Mouse (Mus musculus): ENCODE data around the gene Negr1. TPM values are rescaled to one million over a fixed set of nuclear protein-coding genes. Genes with fewer than 3 reads are reported as not detected.

The Negr1 gene
- total RNA-seq, 2 experiments from 2014 or later, result 1.2 to 1.7 TPM

DNA sequence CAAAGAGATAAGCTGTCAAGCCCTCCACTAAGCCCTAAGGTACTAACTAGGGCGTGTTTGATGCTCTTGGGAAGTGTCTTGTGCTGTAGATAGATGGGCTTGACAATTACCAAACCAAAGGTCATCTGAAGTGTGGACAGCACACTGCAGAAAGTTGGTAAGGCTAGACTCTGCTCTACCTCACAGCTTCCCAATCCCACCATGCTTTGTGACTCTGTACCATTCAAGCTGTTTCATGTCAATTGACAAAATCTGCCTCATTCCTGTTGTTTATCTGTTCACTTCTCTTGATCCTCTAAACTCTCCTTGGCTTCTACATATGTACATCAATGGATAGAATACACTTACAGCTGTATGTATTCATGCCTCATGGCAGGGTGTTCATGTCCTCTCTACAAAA lies 224.8 kb downstream of the Negr1 start:
- no peak for DNase-seq
- intact Hi-C loops (cut with DNase I; ENCODE audit: low total_unique reads), result no loop called here

DNA sequence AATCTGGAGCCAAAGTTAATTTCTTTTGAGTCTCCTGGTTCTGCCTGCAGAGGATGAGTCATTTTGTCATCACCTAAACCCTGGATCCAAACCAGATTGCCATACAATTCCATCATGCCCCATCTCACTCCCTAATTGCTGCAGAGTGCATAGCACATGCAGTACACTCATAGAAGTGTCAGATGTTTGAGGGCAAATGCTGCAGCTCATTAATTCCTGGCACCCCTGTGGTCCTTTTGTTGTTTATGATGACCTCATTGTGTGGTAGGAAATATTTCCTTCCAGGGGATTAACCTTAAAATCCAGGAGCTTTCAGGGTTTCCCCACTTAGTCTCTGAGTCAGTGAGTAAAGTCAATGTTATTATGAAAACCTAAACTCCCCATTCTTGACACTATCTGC lies 229.6 kb downstream of the Negr1 start:
- intact Hi-C loops (cut with DNase I; ENCODE audit: low total_unique reads), result no loop called here
- DNase-seq, result no peak

DNA sequence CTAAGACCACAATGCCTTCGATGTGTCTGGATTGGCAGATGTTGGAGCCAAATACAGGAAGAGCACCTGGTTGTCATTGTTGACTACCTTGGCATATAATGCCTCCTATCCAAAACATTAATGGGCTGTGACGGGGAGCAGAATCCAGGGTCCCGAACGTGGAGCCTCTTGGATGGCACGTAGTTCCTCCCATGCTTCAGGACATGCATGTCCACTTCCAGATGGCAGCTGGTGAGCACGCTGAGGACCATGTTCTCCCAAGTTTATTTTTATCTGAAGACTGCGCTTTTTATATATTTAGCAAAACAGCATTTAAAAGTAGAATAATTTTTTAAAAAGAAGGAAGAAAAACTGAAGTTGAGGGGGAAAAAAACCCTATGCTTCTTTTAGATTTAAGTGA lies 231.1 kb downstream of the Negr1 start:
- DNase-seq, result no peak
- intact Hi-C loops (cut with DNase I; ENCODE audit: low total_unique reads), result no loop called here

GRCm38 (mm10) chr3:156794091-156794490 lies 232.5 kb downstream of the Negr1 start:
- intact Hi-C loops (cut with DNase I; ENCODE audit: low total_unique reads), result no loop called here
- DNase-seq, result no peak

GRCm38 (mm10) chr3:156794610-156795009 lies 233.0 kb downstream of the Negr1 start:
- intact Hi-C loops (cut with DNase I; ENCODE audit: low total_unique reads), result no loop called here
- DNase-seq, result no peak

DNA sequence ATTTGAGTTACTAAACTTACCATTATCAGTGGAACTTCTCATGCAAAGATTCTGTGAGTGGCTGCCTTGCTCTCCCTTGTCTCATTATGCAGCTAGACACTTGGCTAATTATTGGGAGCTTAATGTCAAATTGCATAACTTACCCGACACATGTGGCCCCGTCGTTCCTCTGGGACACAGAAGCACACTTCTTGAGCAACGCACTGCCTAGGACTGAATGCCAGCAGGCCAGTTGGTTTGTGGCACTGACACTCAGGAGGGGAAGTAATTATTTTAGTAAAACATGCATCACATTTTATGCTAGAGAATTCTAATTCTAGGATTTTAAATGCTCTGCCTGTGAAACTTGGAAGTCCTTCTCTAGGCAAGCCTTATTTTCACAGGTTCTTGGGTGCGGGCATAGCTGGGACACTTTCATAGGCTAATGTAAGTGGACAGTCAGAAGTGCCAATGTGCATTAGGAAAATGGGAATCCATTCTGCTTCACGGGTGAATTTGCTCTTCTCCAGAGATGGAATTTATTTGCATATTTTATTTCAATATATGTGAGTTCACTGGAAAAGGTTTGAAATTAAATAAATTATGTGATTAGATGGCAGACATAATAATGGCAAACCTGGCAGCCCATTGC lies 234.6 kb downstream of the Negr1 start:
- no peak for DNase-seq
- intact Hi-C loops (cut with DNase I; ENCODE audit: low total_unique reads), result no loop called here

GRCm38 (mm10) chr3:156799228-156799627 lies 237.6 kb downstream of the Negr1 start:
- intact Hi-C loops (cut with DNase I; ENCODE audit: low total_unique reads), result no loop called here
- no peak for DNase-seq

DNA sequence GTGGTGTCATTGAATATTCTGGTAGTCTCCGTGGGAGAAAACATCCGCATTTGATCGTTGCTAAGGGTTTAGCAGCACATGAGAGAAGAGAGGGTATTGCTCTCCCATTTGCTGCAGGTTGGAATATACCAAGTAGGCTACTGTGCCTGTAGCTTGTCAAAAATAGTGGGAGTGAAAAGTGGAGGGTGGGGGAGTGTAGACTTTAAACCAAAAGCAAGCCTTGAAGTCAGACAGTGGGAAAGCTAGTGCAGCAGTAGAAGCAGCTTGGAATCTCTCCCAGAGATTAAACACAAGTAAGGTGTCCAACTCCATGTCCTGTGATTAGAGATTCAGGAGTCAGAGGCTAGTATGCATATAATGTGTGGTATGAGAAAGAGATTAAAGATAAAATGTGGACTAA lies 248.2 kb downstream of the Negr1 start:
- intact Hi-C loops (cut with DNase I; ENCODE audit: low total_unique reads), result no loop called here
- DNase-seq, result no peak

DNA sequence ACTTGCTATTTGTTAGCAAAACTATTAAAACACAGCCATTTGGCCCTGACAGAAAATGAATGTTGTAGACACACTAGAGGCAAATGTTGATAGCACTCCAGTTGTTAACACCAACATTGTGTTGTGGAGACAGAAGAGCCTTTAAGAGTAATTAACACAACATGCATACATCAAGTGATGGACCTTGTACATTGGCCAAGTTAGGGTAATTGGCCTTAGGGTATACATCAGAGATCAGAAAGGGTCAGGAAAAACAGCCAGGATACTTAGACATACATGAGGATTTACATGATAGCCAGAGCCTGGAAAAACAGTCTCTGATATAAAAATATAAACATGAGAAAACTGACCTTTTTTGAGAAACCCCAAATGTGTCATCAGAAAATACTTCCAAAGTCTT lies 255.3 kb downstream of the Negr1 start:
- DNase-seq, result no peak
- intact Hi-C loops (cut with DNase I; ENCODE audit: low total_unique reads), result no loop called here

DNA sequence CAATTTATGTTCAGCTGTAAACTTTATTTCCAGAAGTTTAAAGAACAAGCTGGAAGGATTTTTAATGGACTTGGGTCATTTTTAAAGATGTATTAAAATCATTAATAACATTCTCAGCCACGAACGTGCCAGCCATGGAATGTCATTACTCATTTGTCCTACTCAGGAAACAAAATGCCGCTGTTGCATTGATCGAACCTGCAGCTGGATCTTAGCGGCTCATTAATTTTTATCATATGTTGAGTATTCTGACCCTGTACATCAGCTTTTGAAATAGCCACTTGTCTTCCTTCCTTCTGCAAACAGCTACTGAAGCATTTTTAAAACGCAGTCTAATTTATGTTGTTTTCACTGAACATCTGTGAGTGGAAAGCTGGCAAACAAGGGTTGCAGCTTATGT lies 255.9 kb downstream of the Negr1 start:
- intact Hi-C loops (cut with DNase I; ENCODE audit: low total_unique reads), result no loop called here
- DNase-seq, result no peak

GRCm38 (mm10) chr3:156823039-156823438 lies 261.4 kb downstream of the Negr1 start:
- intact Hi-C loops (cut with DNase I; ENCODE audit: low total_unique reads), result no loop called here
- DNase-seq, result no peak

DNA sequence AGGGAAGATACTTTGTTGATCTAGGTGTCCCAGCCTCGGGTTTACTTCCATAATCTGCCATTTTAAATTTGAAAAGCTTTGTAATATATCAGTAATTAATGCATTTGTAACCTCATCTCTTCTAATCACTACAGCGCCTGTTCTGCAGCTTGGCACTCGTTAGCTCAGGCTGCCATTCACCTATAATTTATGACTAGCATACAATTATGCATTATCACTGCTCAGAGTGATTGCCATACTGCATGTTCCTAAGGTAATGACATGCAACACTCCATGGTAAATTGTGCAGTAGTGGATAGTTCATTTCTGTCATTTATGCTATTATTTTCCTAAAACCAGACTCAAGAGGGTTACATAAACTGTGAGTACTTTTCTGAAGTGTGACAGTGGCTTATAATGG lies 272.3 kb downstream of the Negr1 start:
- DNase-seq, result no peak
- intact Hi-C loops (cut with DNase I; ENCODE audit: low total_unique reads), result no loop called here

- no peak for DNase-seq
- intact Hi-C loops (cut with DNase I; ENCODE audit: low total_unique reads), result no loop called here
Observed at GRCm38 (mm10) chr3:156838550-156838949, 277.0 kb downstream of the Negr1 start.

GRCm38 (mm10) chr3:156848385-156848784 lies 286.8 kb downstream of the Negr1 start:
- intact Hi-C loops (cut with DNase I; ENCODE audit: low total_unique reads), result no loop called here
- DNase-seq, result no peak

DNA sequence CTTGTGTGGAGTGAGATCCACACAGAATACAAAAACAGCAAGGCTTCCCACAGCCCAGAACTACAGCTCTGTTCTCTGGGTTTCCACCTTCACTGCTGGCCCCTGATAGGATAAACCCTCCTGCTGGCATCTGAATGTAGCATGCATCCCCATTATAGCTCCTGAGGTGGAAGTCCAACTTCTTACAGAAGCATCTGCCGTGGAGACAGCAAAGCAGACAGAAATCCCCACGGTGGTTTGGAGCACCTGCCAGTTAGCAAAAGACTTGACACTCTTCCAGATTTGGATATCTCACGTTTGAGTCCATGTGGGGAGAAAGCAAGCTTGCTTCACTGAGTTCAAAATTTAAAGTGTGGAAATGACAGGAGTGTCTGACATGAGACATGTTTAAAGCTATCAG lies 290.3 kb downstream of the Negr1 start:
- intact Hi-C loops (cut with DNase I; ENCODE audit: low total_unique reads), result no loop called here

DNA sequence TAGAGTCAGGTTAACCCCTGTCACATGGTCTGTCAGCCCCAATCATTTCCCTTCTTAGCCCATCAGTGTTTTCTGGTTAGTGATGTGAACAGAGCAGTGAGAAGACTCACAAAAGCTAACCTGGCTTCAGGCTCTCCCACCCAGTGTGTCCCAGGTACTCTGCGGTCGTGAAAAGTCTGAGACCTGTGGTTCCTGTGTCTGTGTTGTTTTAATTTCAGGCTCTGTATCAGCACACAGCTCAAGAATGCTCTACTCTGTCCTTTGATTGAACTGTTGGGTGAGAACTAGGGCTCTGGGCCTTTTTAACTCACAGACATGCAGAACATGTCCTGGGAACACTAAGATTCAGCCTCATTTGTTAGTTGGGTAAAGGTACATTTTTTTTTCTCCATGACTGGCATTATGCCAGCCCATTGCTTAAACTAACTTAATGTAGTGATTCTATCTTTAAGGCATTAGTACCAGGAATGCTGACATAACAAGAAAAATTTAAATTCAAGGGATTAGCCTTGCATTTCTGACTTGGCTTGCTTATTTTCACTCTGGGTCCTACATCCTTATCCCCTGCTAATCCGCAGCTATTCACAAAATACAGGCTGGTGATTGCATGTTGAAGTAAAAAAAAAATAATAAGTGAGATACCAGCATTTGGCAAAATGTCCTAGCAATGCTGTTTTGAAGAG lies 308.8 kb downstream of the Negr1 start:
- no peak for DNase-seq
- intact Hi-C loops (cut with DNase I; ENCODE audit: low total_unique reads), result no loop called here

More for the DNA sequence above, 290.3 kb downstream of the Negr1 start:
- no peak for DNase-seq

GRCm38 (mm10) chr3:156870922-156871257 lies 309.3 kb downstream of the Negr1 start:
- intact Hi-C loops (cut with DNase I; ENCODE audit: low total_unique reads), result no loop called here
- no peak for DNase-seq

DNA sequence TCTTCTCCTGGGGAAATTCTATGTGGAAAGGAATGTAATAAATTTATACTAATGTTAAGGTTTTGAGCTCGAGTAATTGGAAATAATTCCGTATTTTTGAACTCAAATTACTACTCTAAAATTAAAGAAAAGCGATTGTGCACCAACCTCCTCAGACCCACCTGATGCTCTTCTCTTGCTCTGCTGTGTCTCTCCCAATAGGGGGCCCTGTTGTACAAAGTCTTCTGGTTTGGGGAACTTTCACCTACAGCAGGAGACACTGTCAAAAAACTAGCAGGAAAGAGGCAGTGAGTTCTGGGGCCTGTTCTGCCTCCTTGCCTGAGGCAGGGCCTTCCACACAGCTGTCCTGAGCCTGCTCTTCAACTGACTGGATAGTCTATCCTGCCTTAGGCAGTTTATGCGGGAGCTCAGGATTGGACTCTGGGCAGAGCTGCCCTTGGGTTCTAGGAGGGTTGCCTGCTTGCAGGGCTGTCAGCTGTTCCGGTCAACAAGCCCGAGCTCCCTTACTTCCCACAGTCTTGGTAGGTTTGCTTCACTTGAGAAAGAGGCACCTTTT lies 310.1 kb downstream of the Negr1 start:
- intact Hi-C loops (cut with DNase I; ENCODE audit: low total_unique reads), result no loop called here
- DNase-seq, result no peak

DNA sequence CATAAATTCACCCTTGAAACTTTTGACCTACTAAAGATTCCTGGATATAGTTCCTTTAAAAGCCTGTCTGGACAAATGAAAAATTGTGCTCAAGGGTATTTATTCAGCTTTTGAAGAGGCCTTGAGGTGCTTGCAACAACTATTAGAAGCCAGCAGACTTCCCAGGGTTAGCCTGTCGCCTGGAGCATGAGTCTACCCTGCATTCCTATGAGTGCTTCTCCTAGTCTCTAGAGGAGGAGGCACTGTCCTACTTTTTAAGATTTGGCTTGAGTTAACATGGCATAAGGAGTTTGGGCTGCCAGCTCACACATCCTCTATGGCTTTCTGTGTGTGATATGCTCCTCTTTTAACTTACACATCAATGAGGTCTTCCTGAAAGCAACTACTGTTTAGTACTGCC lies 315.0 kb downstream of the Negr1 start:
- intact Hi-C loops (cut with DNase I; ENCODE audit: low total_unique reads), result no loop called here
- no peak for DNase-seq

- intact Hi-C loops (cut with DNase I; ENCODE audit: low total_unique reads), result no loop called here
- DNase-seq, result no peak
Observed at GRCm38 (mm10) chr3:156882129-156882528, 320.5 kb downstream of the Negr1 start.

GRCm38 (mm10) chr3:156883873-156884272 lies 322.3 kb downstream of the Negr1 start:
- intact Hi-C loops (cut with DNase I; ENCODE audit: low total_unique reads), result no loop called here
- no peak for DNase-seq

Data from gastrocnemius, postnatal 14 days (tissue).